10 mouse cellular contexts compared by ENCODE assay signal in the genomic region with DNA sequence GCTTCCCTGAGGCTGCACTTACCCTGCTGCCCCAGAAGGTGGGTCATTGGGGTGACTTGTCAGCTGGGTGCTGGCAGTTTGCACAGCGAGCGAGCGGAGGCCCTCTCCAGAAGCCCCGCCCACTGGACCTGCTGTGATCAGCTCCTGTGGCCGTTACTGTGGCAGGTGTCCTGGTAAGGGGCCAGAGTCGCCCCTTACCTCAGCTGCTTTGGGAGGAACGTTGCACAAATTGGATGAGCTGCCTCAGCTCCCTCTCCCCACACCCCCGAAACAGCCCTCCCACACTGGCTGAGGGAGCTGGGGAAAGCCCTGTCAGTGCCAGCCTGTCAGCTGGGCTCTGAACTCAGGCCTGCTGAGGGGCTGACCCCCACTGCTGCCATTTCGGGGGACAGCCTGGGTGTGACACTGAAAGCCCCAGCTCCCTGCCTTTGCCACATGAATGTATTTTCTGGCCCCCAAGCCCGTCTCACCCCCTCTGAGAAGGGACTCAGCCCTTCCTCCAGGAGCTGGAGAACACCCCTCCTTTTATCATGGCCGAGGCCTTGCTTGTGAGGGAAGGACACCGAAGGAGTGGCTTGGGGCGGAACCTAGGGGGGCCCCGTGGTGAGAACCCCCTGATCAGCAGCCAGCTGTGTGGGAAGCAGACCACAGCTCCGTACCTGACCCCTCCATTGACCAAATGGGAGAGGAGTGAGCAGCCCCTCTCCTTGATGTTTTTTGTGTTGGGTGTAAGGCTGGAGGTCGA. TPM values are rescaled to one million over a fixed set of nuclear protein-coding genes. Genes with fewer than 3 reads are reported as not detected.
DNase-seq lines count a peak whose midpoint lies in the region; ATAC-seq and TF ChIP-seq lines count a peak whose summit lies in the region.
"Had no signal": no experiment of that assay in that cellular context is flagged by ENCODE, and none has a peak within 500 bp of the region (broad histone marks: within the 10 kb centered on the region; RNA-seq: fewer than 3 reads in every experiment).

No protein-coding gene starts in this region.

- no peaks in the 10 kb centered on the region for H3K27me3 ChIP-seq in heart, embryonic 16.5 days (ENCODE audit: control insufficient read depth, insufficient read depth, low read length)
- H3K27me3 ChIP-seq in limb, embryonic 11.5 days (ENCODE audit: control insufficient read depth, insufficient read depth, low read length) = no peaks in the 10 kb centered on the region
- no peaks in the 10 kb centered on the region for H3K27me3 ChIP-seq in midbrain, embryonic 13.5 days

- H3K27ac ChIP-seq in gastrocnemius, adult 2 months = peak overlapping the region; percentile 21; the same call in 1 of the 2 replicates
- H3K27ac ChIP-seq in heart, embryonic 16.5 days (ENCODE audit: low read length) = peak overlapping the region; percentile 18; the same call in 1 of the 2 replicates
- H3K27ac ChIP-seq in limb, embryonic 11.5 days (replicated peaks; ENCODE audit: low read depth, low read length) = no peak overlapping the region
- H3K27ac ChIP-seq in midbrain, embryonic 13.5 days = peak overlapping the region; percentile 80

- no peak for TF ChIP-seq CTCF in gastrocnemius, adult 2 months (IDR thresholded peaks at IDR 0.05)

- WGBS in heart, embryonic 16.5 days = 38% methylated on average over 16 of the region's 16 CpGs
- WGBS in limb, embryonic 11.5 days = 50% methylated on average over 16 of the region's 16 CpGs
- 36% methylated on average over 16 of the region's 16 CpGs for WGBS in midbrain, embryonic 13.5 days

- no peaks in the 10 kb centered on the region for H3K9me3 ChIP-seq in heart, embryonic 16.5 days (replicated peaks; ENCODE audit: control insufficient read depth, low read length)
- H3K9me3 ChIP-seq in limb, embryonic 11.5 days (ENCODE audit: control insufficient read depth, low read length) = no peaks in the 10 kb centered on the region
- H3K9me3 ChIP-seq in midbrain, embryonic 13.5 days = no peaks in the 10 kb centered on the region

- H3K4me2 ChIP-seq in heart, embryonic 16.5 days (ENCODE audit: low read depth, low read length) = no peak overlapping the region
- H3K4me2 ChIP-seq in limb, embryonic 11.5 days (ENCODE audit: low read depth, severe bottlenecking) = no peak overlapping the region
- H3K4me2 ChIP-seq in midbrain, embryonic 13.5 days (replicated peaks) = no peak overlapping the region

- intact Hi-C loops in gastrocnemius, adult 2 months (cut with DNase I) = no loop called here

- peak; percentile 61 for DNase-seq in gastrocnemius, adult 2 months
- DNase-seq in gastrocnemius, postnatal 10 days = no peak
- DNase-seq in urinary bladder, postnatal 14 days (ENCODE audit: low spot score) = peak; percentile 60
- DNase-seq in urinary bladder, postnatal 10 days (ENCODE audit: low spot score) = no peak
- peak; percentile 42 for DNase-seq in limb, embryonic 11.5 days (ENCODE audit: low spot score)
- DNase-seq in urinary bladder, postnatal 4 days (ENCODE audit: low spot score in 2 of 2) = no peak

- ATAC-seq in heart, embryonic 16.5 days (replicated peaks; ENCODE audit: extremely low read depth, insufficient read depth, low FRiP score) = no peak
- no peak for ATAC-seq in limb, embryonic 11.5 days (ENCODE audit: insufficient number of reproducible peaks, low FRiP score, low TSS enrichment, low read depth)
- ATAC-seq in midbrain, embryonic 13.5 days = no peak

- 0 out of 2 replicates have a peak overlapping the region, but pooled peaks have one; percentile 5 for H3K9ac ChIP-seq in heart, embryonic 16.5 days (ENCODE audit: low read length)
- H3K9ac ChIP-seq in limb, embryonic 11.5 days (ENCODE audit: low read length) = no peak overlapping the region
- peak overlapping the region; percentile 36 for H3K9ac ChIP-seq in midbrain, embryonic 13.5 days (replicated peaks)

- peaks cover 71% of the 10 kb centered on the region for H3K36me3 ChIP-seq in heart, embryonic 16.5 days (ENCODE audit: control insufficient read depth, insufficient read depth)
- H3K36me3 ChIP-seq in limb, embryonic 11.5 days (ENCODE audit: control insufficient read depth, insufficient read depth, low read length) = peaks cover 53% of the 10 kb centered on the region
- peaks cover 87% of the 10 kb centered on the region for H3K36me3 ChIP-seq in midbrain, embryonic 13.5 days

- H3K4me1 ChIP-seq in heart, embryonic 16.5 days (ENCODE audit: control insufficient read depth, insufficient read depth, low read length) = peaks cover 14% of the 10 kb centered on the region
- H3K4me1 ChIP-seq in limb, embryonic 11.5 days (ENCODE audit: control insufficient read depth, insufficient read depth, low read length) = peaks cover 11% of the 10 kb centered on the region
- peaks cover 53% of the 10 kb centered on the region for H3K4me1 ChIP-seq in midbrain, embryonic 13.5 days (replicated peaks)

- no peak overlapping the region for H3K4me3 ChIP-seq in gastrocnemius, adult 2 months
- H3K4me3 ChIP-seq in heart, embryonic 16.5 days (ENCODE audit: low read length) = no peak overlapping the region
- no peak overlapping the region for H3K4me3 ChIP-seq in limb, embryonic 11.5 days (ENCODE audit: low read depth, low read length)
- H3K4me3 ChIP-seq in midbrain, embryonic 13.5 days (replicated peaks) = 0 out of 2 replicates have a peak overlapping the region, but pooled peaks have one; percentile 0

RNA-seq across cellular contexts. Expression of a gene that starts 6.7 kb away (rescaled TPM):
- not detected for total RNA-seq in gastrocnemius, adult 2 months (2021)
- not detected for total RNA-seq in gastrocnemius, postnatal 10 days (2021)
- polyA plus RNA-seq in heart, embryonic 16.5 days (2015; fragmentation: Nextera tagmentation; extraction: Ambion mirVana) = not detected in 2 replicates
- 0.54 and 0.67 TPM in 2 replicates for polyA plus RNA-seq in limb, embryonic 11.5 days (2014; fragmentation: Nextera tagmentation; extraction: Ambion mirVana)
- not detected in 2 replicates for polyA plus RNA-seq in midbrain, embryonic 13.5 days (2015; fragmentation: Nextera tagmentation; extraction: Ambion mirVana)
- total RNA-seq: MEL had no signal
- polyA plus RNA-seq: gonadal fat pad, adult 2 months had no signal

RNA-seq across cellular contexts. Expression of a gene that starts 6.9 kb away (rescaled TPM):
- total RNA-seq in gastrocnemius, adult 2 months (2021) = 100 to 1,000 TPM; 118 to 148 TPM
- total RNA-seq in gastrocnemius, postnatal 10 days (2021) = 100 to 1,000 TPM; 301 to 324 TPM
- 276 and 285 TPM in 2 replicates for polyA plus RNA-seq in heart, embryonic 16.5 days (2015; fragmentation: Nextera tagmentation; extraction: Ambion mirVana)
- polyA plus RNA-seq in limb, embryonic 11.5 days (2014; fragmentation: Nextera tagmentation; extraction: Ambion mirVana) = 352 and 360 TPM in 2 replicates
- 520 and 545 TPM in 2 replicates for polyA plus RNA-seq in midbrain, embryonic 13.5 days (2015; fragmentation: Nextera tagmentation; extraction: Ambion mirVana)

RNA-seq across cellular contexts. Expression of a gene that starts 8.0 kb away (rescaled TPM):
- 10 to 100 TPM; 20.9 to 24.7 TPM for total RNA-seq in gastrocnemius, adult 2 months (2021)
- total RNA-seq in gastrocnemius, postnatal 10 days (2021) = 10 to 100 TPM; 23.0 to 25.3 TPM
- 8.9 and 9.7 TPM in 2 replicates for polyA plus RNA-seq in heart, embryonic 16.5 days (2015; fragmentation: Nextera tagmentation; extraction: Ambion mirVana)
- 13.7 and 14.1 TPM in 2 replicates for polyA plus RNA-seq in limb, embryonic 11.5 days (2014; fragmentation: Nextera tagmentation; extraction: Ambion mirVana)
- polyA plus RNA-seq in midbrain, embryonic 13.5 days (2015; fragmentation: Nextera tagmentation; extraction: Ambion mirVana) = 19.6 and 20.5 TPM in 2 replicates

RNA-seq across cellular contexts. Expression of a gene that starts 24.0 kb away (rescaled TPM):
- total RNA-seq in gastrocnemius, adult 2 months (2021) = 10 to 100 TPM; 11.3 to 11.4 TPM
- total RNA-seq in gastrocnemius, postnatal 10 days (2021) = 10 to 100 TPM; 16.6 to 18.5 TPM
- polyA plus RNA-seq in heart, embryonic 16.5 days (2015; fragmentation: Nextera tagmentation; extraction: Ambion mirVana) = 43.3 and 45.5 TPM in 2 replicates
- 51.1 and 59.3 TPM in 2 replicates for polyA plus RNA-seq in limb, embryonic 11.5 days (2014; fragmentation: Nextera tagmentation; extraction: Ambion mirVana)
- polyA plus RNA-seq in midbrain, embryonic 13.5 days (2015; fragmentation: Nextera tagmentation; extraction: Ambion mirVana) = 74.0 and 82.0 TPM in 2 replicates

RNA-seq across cellular contexts. Expression of a gene that starts 27.0 kb away (rescaled TPM):
- total RNA-seq in gastrocnemius, adult 2 months (2021) = not detected
- under 1 TPM in 1 of 2 experiments, not detected in 1; 0.16 TPM for total RNA-seq in gastrocnemius, postnatal 10 days (2021)
- 0.33 and 0.36 TPM in 2 replicates for polyA plus RNA-seq in heart, embryonic 16.5 days (2015; fragmentation: Nextera tagmentation; extraction: Ambion mirVana)
- polyA plus RNA-seq in limb, embryonic 11.5 days (2014; fragmentation: Nextera tagmentation; extraction: Ambion mirVana) = not detected in 2 replicates
- 231 and 235 TPM in 2 replicates for polyA plus RNA-seq in midbrain, embryonic 13.5 days (2015; fragmentation: Nextera tagmentation; extraction: Ambion mirVana)

Comparison
In these comparisons a context has a peak if more than half of its experiments do, and no peak if none do; other contexts are left out.
1. DNase-seq: peak in gastrocnemius, adult 2 months (single experiment), urinary bladder, postnatal 14 days (single experiment) and limb, embryonic 11.5 days (single experiment); none in gastrocnemius, postnatal 10 days (single experiment), urinary bladder, postnatal 10 days (single experiment) and urinary bladder, postnatal 4 days (0 of 2).